Mouse (Mus musculus) leukemia stem cell, adult 10-12 weeks (primary cell): Measurements from ENCODE around the gene Rbpj. TPM values are rescaled to one million over a fixed set of nuclear protein-coding genes. Genes with fewer than 3 reads are reported as not detected.

Experiments used
- polyA plus RNA-seq: library from polyadenylated mRNA; stranded (reverse); fragments of >175 nt; gene quantifications from 2 replicates; pipeline ENCODE4 v1.2.3, GENCODE M21; 2012; ENCODE audit warnings: low replicate concordance

The Rbpj gene
- 1.5 and 4.5 TPM in 2 replicates for polyA plus RNA-seq

GRCm38 (mm10) chr5:53465883-53466282 lies at the start of gene Rbpj:
Gene Rbpj, plus strand, starts transcription at chr5:53466152.

Other genes starting within 250 kb of the Rbpj start
- gene Smim20, start 199.1 kb upstream of the Rbpj start, polyA plus RNA-seq, result 23.8 and 98.9 TPM in 2 replicates
- not detected in 2 replicates for gene Cckar, start 241.6 kb downstream of the Rbpj start, polyA plus RNA-seq